Mouse (Mus musculus) frontal cortex, postnatal 25 days (tissue): ENCODE measurements around the gene Banf2.

ENCODE experiments used
- DNase-seq, 2 experiments: peaks; one replicate each; pipeline ENCODE4 v3.0.0; 2022; ENCODE audit warnings: low spot score in 2 of 2

The Banf2 gene

GRCm38 (mm10) chr2:144025361-144025760 lies 7.5 kb upstream of the Banf2 start:
- no peak for DNase-seq

GRCm38 (mm10) chr2:144026456-144026855 lies 6.4 kb upstream of the Banf2 start:
- DNase-seq, result no peak

- DNase-seq, result no peak
Measured at GRCm38 (mm10) chr2:144030791-144031190, 2.1 kb upstream of the Banf2 start.

- peak; percentile 50 to 56 for DNase-seq
Measured at GRCm38 (mm10) chr2:144044726-144045125, 11.9 kb downstream of the Banf2 start.

GRCm38 (mm10) chr2:144045756-144046560 lies 13.1 kb downstream of the Banf2 start:
- peak; percentile 13 to 14 for DNase-seq

- DNase-seq, result no peak
Measured at GRCm38 (mm10) chr2:144046916-144047315, 14.1 kb downstream of the Banf2 start.

GRCm38 (mm10) chr2:144050146-144050680 lies 17.4 kb downstream of the Banf2 start:
- DNase-seq, result no peak

GRCm38 (mm10) chr2:144050861-144051260 lies 18.0 kb downstream of the Banf2 start:
- no peak for DNase-seq

GRCm38 (mm10) chr2:144052410-144053065 lies 19.7 kb downstream of the Banf2 start:
- DNase-seq, result peak; percentile 11 to 20

- no peak for DNase-seq
Measured at GRCm38 (mm10) chr2:144057735-144058134, 24.9 kb downstream of the Banf2 start.

GRCm38 (mm10) chr2:144061701-144062100 lies 28.8 kb downstream of the Banf2 start:
- no peak for DNase-seq

GRCm38 (mm10) chr2:144065499-144065898 lies 32.6 kb downstream of the Banf2 start:
- DNase-seq, result no peak

- no peak for DNase-seq
Measured at GRCm38 (mm10) chr2:144069663-144070062, 36.8 kb downstream of the Banf2 start.

- no peak for DNase-seq
Measured at GRCm38 (mm10) chr2:144070479-144070878, 37.6 kb downstream of the Banf2 start.

- no peak for DNase-seq
Measured at GRCm38 (mm10) chr2:144072642-144073041, 39.8 kb downstream of the Banf2 start.

GRCm38 (mm10) chr2:144074059-144074458 lies 41.2 kb downstream of the Banf2 start:
- no peak for DNase-seq

GRCm38 (mm10) chr2:144076625-144077024 lies 43.8 kb downstream of the Banf2 start:
- DNase-seq, result no peak

GRCm38 (mm10) chr2:144078897-144079296 lies 46.0 kb downstream of the Banf2 start:
- DNase-seq, result no peak

GRCm38 (mm10) chr2:144086183-144086847 lies 53.5 kb downstream of the Banf2 start:
- no peak for DNase-seq

- DNase-seq, result no peak
Measured at GRCm38 (mm10) chr2:144087899-144088584, 55.2 kb downstream of the Banf2 start.

- DNase-seq, result no peak
Measured at GRCm38 (mm10) chr2:144092767-144093166, 59.9 kb downstream of the Banf2 start.

- DNase-seq, result no peak
Measured at GRCm38 (mm10) chr2:144094721-144095120, 61.9 kb downstream of the Banf2 start.
